Mouse (Mus musculus) MN1 (cell line): Measurements from ENCODE around the gene Dgki.
A peak's percentile ranks its signal among the peaks of the same experiment; 100 is the strongest.

Experiments
- DNase-seq: peaks from one replicate; pipeline ENCODE4 v3.0.0-alpha.2; 2016; ENCODE audit warnings: low spot score

The Dgki gene

GRCm38 (mm10) chr6:36922006-36922405, 378.0 kb downstream of the Dgki start:
- DNase-seq: no peak

- no peak for DNase-seq
Measured at GRCm38 (mm10) chr6:36911586-36911985, 388.4 kb downstream of the Dgki start.

- no peak for DNase-seq
Measured at GRCm38 (mm10) chr6:36907191-36907590, 392.8 kb downstream of the Dgki start.

GRCm38 (mm10) chr6:36905965-36906364, 394.0 kb downstream of the Dgki start:
- DNase-seq: no peak

- DNase-seq: no peak
Measured at GRCm38 (mm10) chr6:36904911-36905310, 395.1 kb downstream of the Dgki start.

- peak; percentile 55 for DNase-seq
Measured at GRCm38 (mm10) chr6:36903821-36904220, 396.2 kb downstream of the Dgki start.

- no peak for DNase-seq
Measured at GRCm38 (mm10) chr6:36903159-36903794, 396.7 kb downstream of the Dgki start.

- no peak for DNase-seq
Measured at GRCm38 (mm10) chr6:36899872-36900271, 400.1 kb downstream of the Dgki start.

- no peak for DNase-seq
Measured at GRCm38 (mm10) chr6:36898412-36898811, 401.6 kb downstream of the Dgki start.

GRCm38 (mm10) chr6:36897616-36898149, 402.3 kb downstream of the Dgki start:
- DNase-seq: no peak

GRCm38 (mm10) chr6:36896656-36897055, 403.3 kb downstream of the Dgki start:
- peak; percentile 65 for DNase-seq

GRCm38 (mm10) chr6:36891820-36892219, 408.2 kb downstream of the Dgki start:
- no peak for DNase-seq

GRCm38 (mm10) chr6:36890776-36891175, 409.2 kb downstream of the Dgki start:
- no peak for DNase-seq

- DNase-seq: peak; percentile 85
Measured at GRCm38 (mm10) chr6:36890296-36890695, 409.7 kb downstream of the Dgki start.

GRCm38 (mm10) chr6:36881309-36881708, 418.7 kb downstream of the Dgki start:
- DNase-seq: no peak

GRCm38 (mm10) chr6:36880643-36881263, 419.2 kb downstream of the Dgki start:
- DNase-seq: no peak

- DNase-seq: no peak
Measured at GRCm38 (mm10) chr6:36877399-36877798, 422.6 kb downstream of the Dgki start.

GRCm38 (mm10) chr6:36876426-36876825, 423.6 kb downstream of the Dgki start:
- DNase-seq: no peak

- DNase-seq: no peak
Measured at GRCm38 (mm10) chr6:36875926-36876325, 424.1 kb downstream of the Dgki start.

GRCm38 (mm10) chr6:36872876-36873275, 427.1 kb downstream of the Dgki start:
- no peak for DNase-seq

GRCm38 (mm10) chr6:36868217-36868616, 431.8 kb downstream of the Dgki start:
- DNase-seq: no peak

- DNase-seq: no peak
Measured at GRCm38 (mm10) chr6:36858258-36859041, 441.5 kb downstream of the Dgki start.
